Mouse (Mus musculus) heart, embryonic 13.5 days (tissue): Measurements from ENCODE around the gene Gm5725. TPM values are rescaled to one million over a fixed set of nuclear protein-coding genes. Genes with fewer than 3 reads are reported as not detected.
"Not testable (repeated sequence)": the region's sequence is repeated elsewhere in the genome, so short reads cannot be mapped to it uniquely, and the experiment has no call there.

Experiments
- ATAC-seq: fragments of 200-750 bp; cut with Nextera tagmentation; 2 replicates; pipeline ENCODE4 v1.8.0; 2017; ENCODE audit warnings: moderate TSS enrichment; ENCODE audit not compliant: insufficient number of reproducible peaks, low FRiP score, low TSS enrichment; ENCODE audit errors: extremely low read depth
- H3K27ac ChIP-seq: fragments of 300-500 bp; sonication (generic); replicated peaks from 2 replicates; pipeline ENCODE4 v1.5.1; 2015; ENCODE audit warnings: moderate library complexity, mild to moderate bottlenecking, inconsistent platforms
- H3K27me3 ChIP-seq: fragments of 300-500 bp; sonication (generic); replicated peaks from 2 replicates; pipeline ENCODE4 v1.6.1; 2015; ENCODE audit warnings: mild to moderate bottlenecking, inconsistent platforms
- H3K36me3 ChIP-seq: fragments of 300-500 bp; sonication (generic); 2 replicates; pipeline ENCODE4 v1.6.1; 2015; ENCODE audit warnings: mild to moderate bottlenecking, inconsistent platforms
- H3K4me1 ChIP-seq: fragments of 300-500 bp; sonication (generic); 2 replicates; pipeline ENCODE4 v1.6.1; 2015; ENCODE audit warnings: inconsistent platforms
- H3K4me2 ChIP-seq: fragments of 300-500 bp; sonication (generic); 2 replicates; pipeline ENCODE4 v1.6.1; 2015; ENCODE audit warnings: inconsistent platforms, mild to moderate bottlenecking, moderate library complexity
- H3K4me3 ChIP-seq: fragments of 300-500 bp; sonication (generic); 2 replicates; pipeline ENCODE4 v1.5.1; 2015; ENCODE audit warnings: moderate library complexity, mild to moderate bottlenecking, inconsistent platforms
- H3K9ac ChIP-seq: fragments of 300-500 bp; sonication (generic); 2 replicates; pipeline ENCODE4 v1.6.1; 2015; ENCODE audit warnings: inconsistent platforms, mild to moderate bottlenecking, moderate library complexity
- H3K9me3 ChIP-seq: fragments of 300-500 bp; sonication (generic); 2 replicates; pipeline ENCODE4 v1.6.1; 2016; ENCODE audit warnings: inconsistent platforms
- WGBS: fragments of 180-500 bp; shearing (Covaris S2); methylation state at CpG from one replicate; pipeline ENCODE4 v1.1.7; 2015; ENCODE audit warnings: mixed read lengths; 5-methylcytosine and 5-hydroxymethylcytosine counted together
- polyA plus RNA-seq: library from polyadenylated mRNA; unstranded; fragments of >200 nt; fragmentation: Nextera tagmentation; extraction: Ambion mirVana; gene quantifications from 2 replicates; pipeline ENCODE4 v1.2.1, GENCODE M21; 2015

Gm5725 gene
- polyA plus RNA-seq = not detected in 2 replicates

DNA sequence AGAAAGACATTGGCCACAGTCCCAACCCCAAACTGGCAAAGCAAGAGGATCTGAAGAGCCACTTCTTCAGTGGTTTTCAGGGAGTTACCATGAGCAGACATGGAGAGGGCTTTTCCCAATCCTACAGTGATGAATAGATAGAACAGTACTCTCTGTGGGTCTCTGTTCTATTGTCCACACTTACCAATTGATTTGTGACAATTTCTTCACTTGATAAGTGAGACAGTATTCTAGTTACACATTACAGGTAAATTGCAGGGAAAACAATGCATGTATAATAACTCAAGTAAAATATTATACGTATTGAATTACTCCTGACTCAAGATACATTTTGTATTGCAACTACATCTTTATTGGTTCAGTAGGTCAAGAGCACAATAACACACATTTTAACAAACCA is at the start of gene Gm5725:
Gene Gm5725 (minus strand): TSS at position 101 of the 400 bp plus-strand sequence.
- H3K36me3 ChIP-seq, H3K9ac ChIP-seq, H3K4me1 ChIP-seq, H3K9me3 ChIP-seq, H3K27me3 ChIP-seq, H3K4me2 ChIP-seq, H3K4me3 ChIP-seq, H3K27ac ChIP-seq, ATAC-seq: not testable (repeated sequence)
- no CpG with 5 or more reads among the region's 1 CpGs for WGBS

DNA sequence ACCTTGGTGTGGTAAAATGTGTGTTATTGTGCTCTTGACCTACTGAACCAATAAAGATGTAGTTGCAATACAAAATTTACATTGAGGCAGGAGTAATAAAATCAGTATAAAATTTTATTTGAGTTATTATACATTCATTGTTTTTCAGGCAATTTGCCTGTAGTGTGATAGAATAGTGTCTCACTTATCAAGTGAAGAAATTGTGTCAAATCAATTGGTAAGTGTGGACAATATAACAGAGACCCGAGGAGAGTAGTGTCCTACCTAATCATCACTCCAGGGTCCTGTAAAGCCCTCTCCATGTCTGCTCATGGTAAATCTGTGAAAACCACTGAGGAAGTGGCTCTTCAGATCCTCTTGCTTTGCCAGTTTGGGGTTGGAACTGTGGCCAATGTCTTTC is 12.0 kb downstream of the Gm5725 start, which contains the start of gene Vmn1r135:
Gene Vmn1r135 (plus strand): TSS at position 301 of the 400 bp plus-strand sequence.
- H3K4me3 ChIP-seq, H3K27me3 ChIP-seq, H3K36me3 ChIP-seq, H3K4me2 ChIP-seq, H3K4me1 ChIP-seq, H3K9ac ChIP-seq, ATAC-seq, H3K9me3 ChIP-seq, H3K27ac ChIP-seq: not testable (repeated sequence)
- WGBS = no CpG with 5 or more reads among the region's 1 CpGs

DNA sequence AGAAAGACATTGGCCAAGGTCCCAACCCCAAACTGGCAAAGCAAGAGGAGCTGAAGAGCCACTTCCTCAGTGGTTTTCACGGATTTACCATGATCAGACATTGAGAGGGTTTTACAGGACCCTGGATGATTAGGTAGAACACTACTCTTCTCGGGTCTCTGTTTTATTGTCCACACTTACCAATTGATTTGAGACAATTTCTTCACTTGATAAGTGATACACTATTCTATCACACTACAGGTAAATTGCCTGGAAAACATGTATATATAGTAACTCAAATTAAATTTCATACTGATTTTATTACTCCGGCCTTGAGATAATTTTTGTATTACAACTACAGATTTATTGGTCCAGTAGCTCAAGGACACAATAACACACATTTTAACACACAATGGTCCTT is 47.4 kb downstream of the Gm5725 start, which contains the start of gene Gm4177:
Gene Gm4177 (minus strand): TSS at position 101 of the 400 bp plus-strand sequence.
- not testable (repeated sequence) for H3K27ac ChIP-seq, ATAC-seq, H3K27me3 ChIP-seq, H3K36me3 ChIP-seq, H3K4me3 ChIP-seq, H3K4me2 ChIP-seq, H3K9me3 ChIP-seq, H3K9ac ChIP-seq, H3K4me1 ChIP-seq
- no CpG with 5 or more reads among the region's 3 CpGs for WGBS

Other genes starting within 250 kb of the Gm5725 start
- not detected in 2 replicates for gene Vmn1r132, start 230.2 kb downstream of the Gm5725 start, polyA plus RNA-seq
- gene Gm4175, start 82.8 kb downstream of the Gm5725 start, polyA plus RNA-seq = not detected in 2 replicates
- not detected in 2 replicates for gene Gm4177, start 47.5 kb downstream of the Gm5725 start, polyA plus RNA-seq
- gene Vmn1r135, start 11.9 kb downstream of the Gm5725 start, polyA plus RNA-seq = not detected in 2 replicates
- not detected in 2 replicates for gene Gm5891, start 77.0 kb upstream of the Gm5725 start, polyA plus RNA-seq
- gene Vmn1r137, start 150.3 kb upstream of the Gm5725 start, polyA plus RNA-seq = not detected in 2 replicates
- not detected in 2 replicates for gene Vmn1r138, start 184.6 kb upstream of the Gm5725 start, polyA plus RNA-seq
- not detected in 2 replicates for gene Gm6176, start 212.0 kb upstream of the Gm5725 start, polyA plus RNA-seq
- not detected in 2 replicates for gene Vmn1r139, start 224.8 kb upstream of the Gm5725 start, polyA plus RNA-seq